Mouse (Mus musculus): Measurements from ENCODE around the gene Krtcap2. TPM values are rescaled to one million over a fixed set of nuclear protein-coding genes. Genes with fewer than 3 reads are reported as not detected.
A peak's percentile ranks its signal among the peaks of the same experiment; 100 is the strongest.

The Krtcap2 gene
- total and polyA plus RNA-seq, 3 experiments, result 143 to 230 (median 180) TPM

GRCm38 (mm10) chr3:89262417-89262816 lies 16.7 kb downstream of the Krtcap2 start:
- in situ Hi-C loops (cut with MboI; ENCODE audit: low pct_ligation_motif_present, low pct_unique_long_range_greater_than_20kb, low sequenced_read_pairs), result no loop called here
- dilution Hi-C loops (cut with MboI; ENCODE audit: extremely low pct_ligation_motif_present, extremely low pct_unique_long_range_greater_than_20kb, low sequenced_read_pairs), result no loop called here
- Histone ChIP-seq H3K79me2 (replicated peaks; ENCODE audit: control insufficient read depth, extremely low read depth, insufficient read depth, poor library complexity, severe bottlenecking) (peaks cover 2% of the 10 kb centered on the region; the same call in 1 of the 2 replicates), H3K4me2 (ENCODE audit: insufficient read depth, low read depth, poor library complexity, severe bottlenecking) (no peak overlapping the region), H3K27me3 (replicated peaks) (peaks cover 5% of the 10 kb centered on the region), H3K4me3 (replicated peaks in 1 of 3; ENCODE audit: low read depth in 2 of 3, low read length in 2 of 3, poor library complexity in 1 of 3) (no peak overlapping the region), H3K4me1 (ENCODE audit: control insufficient read depth in 1 of 2, insufficient read depth in 2 of 2) (peaks cover 6 to 28% of the 10 kb centered on the region in 2 experiments), H3K27ac (ENCODE audit: insufficient read depth, low read depth) (no peak overlapping the region), H3K9ac (ENCODE audit: insufficient read depth, low read depth) (no peak overlapping the region), H3K9me3 (replicated peaks; ENCODE audit: low read length) (no peaks in the 10 kb centered on the region), H3K36me3 (replicated peaks in 1 of 2; ENCODE audit: control insufficient read depth in 1 of 2, insufficient read depth in 1 of 2, low read length in 1 of 2) (peaks cover 0 to 1% of the 10 kb centered on the region in 2 experiments)
- no peak for TF ChIP-seq HCFC1 (IDR thresholded peaks at IDR 0.05; ENCODE audit: low read depth, low read length)
- TF ChIP-seq USF2 (conservative IDR thresholded peaks at IDR 0.05; ENCODE audit: low read depth, low read length), result no peak
- TF ChIP-seq ZKSCAN1 (IDR thresholded peaks at IDR 0.05; ENCODE audit: borderline replicate concordance, low read depth, low read length), result no peak
- TF ChIP-seq POLR2AphosphoS2 (IDR thresholded peaks at IDR 0.05; ENCODE audit: low read depth, low read length), result no peak
- no peak for TF ChIP-seq BHLHE40 (IDR thresholded peaks at IDR 0.05; ENCODE audit: low read depth, low read length)
- TF ChIP-seq RAD21 (IDR thresholded peaks at IDR 0.05; ENCODE audit: low read depth, low read length), result no peak
- no peak for TF ChIP-seq UBTF (IDR thresholded peaks at IDR 0.05; ENCODE audit: low read depth, low read length)
- TF ChIP-seq MEF2A (IDR thresholded peaks at IDR 0.05; ENCODE audit: borderline replicate concordance, low read depth, low read length), result no peak
- TF ChIP-seq E2F4 (IDR thresholded peaks at IDR 0.05; ENCODE audit: insufficient replicate concordance, low read depth, low read length), result no peak
- no peak for TF ChIP-seq CHD2 (IDR thresholded peaks at IDR 0.05; ENCODE audit: low read length)
- TF ChIP-seq MXI1 (IDR thresholded peaks at IDR 0.05; ENCODE audit: low read depth, low read length), result no peak
- TF ChIP-seq MAX (IDR thresholded peaks at IDR 0.05; ENCODE audit: low read length), result no peak
- no peak for TF ChIP-seq MAFK (IDR thresholded peaks at IDR 0.05; ENCODE audit: insufficient replicate concordance, low read length)
- TF ChIP-seq ZC3H11A (IDR thresholded peaks at IDR 0.05; ENCODE audit: low read depth, low read length), result no peak
- no peak for DNase-seq (ENCODE audit: extremely low read depth)

GRCm38 (mm10) chr3:89266439-89266893 lies 20.7 kb downstream of the Krtcap2 start:
- peak overlapping the region; percentile 44; the same call in 1 of the 2 replicates for H3K27ac ChIP-seq (ENCODE audit: insufficient read depth, low read depth)
- in situ Hi-C loops (cut with MboI; ENCODE audit: low pct_ligation_motif_present, low pct_unique_long_range_greater_than_20kb, low sequenced_read_pairs) (no loop called here), dilution Hi-C loops (cut with MboI; ENCODE audit: extremely low pct_ligation_motif_present, extremely low pct_unique_long_range_greater_than_20kb, low sequenced_read_pairs) (no loop called here)
- TF ChIP-seq KAT2A (IDR thresholded peaks at IDR 0.05; ENCODE audit: insufficient replicate concordance, low read length) (peak; percentile 98), MAX (IDR thresholded peaks at IDR 0.05; ENCODE audit: low read length) (peak; percentile 77), ZC3H11A (IDR thresholded peaks at IDR 0.05; ENCODE audit: low read depth, low read length) (no peak), JUND (conservative IDR thresholded peaks at IDR 0.05; ENCODE audit: low read depth, low read length) (no peak; the same call in 1 of the 2 replicates), USF1 (IDR thresholded peaks at IDR 0.05; ENCODE audit: low read depth, low read length) (no peak), TCF12 (IDR thresholded peaks at IDR 0.05; ENCODE audit: low read depth, low read length) (peak; percentile 91), SIN3A (IDR thresholded peaks at IDR 0.05; ENCODE audit: low read length) (peak; percentile 94), POLR2AphosphoS2 (IDR thresholded peaks at IDR 0.05; ENCODE audit: low read depth, low read length) (peak; percentile 89), BHLHE40 (IDR thresholded peaks at IDR 0.05; ENCODE audit: low read depth, low read length) (no peak), PAX5 (IDR thresholded peaks at IDR 0.05; ENCODE audit: low read length) (no peak), ELF1 (IDR thresholded peaks at IDR 0.05; ENCODE audit: low read depth, low read length) (peak; percentile 96), EP300 (IDR thresholded peaks at IDR 0.05; ENCODE audit: low read length) (no peak), MAFK (IDR thresholded peaks at IDR 0.05; ENCODE audit: insufficient replicate concordance, low read length) (peak; percentile 39; the same call in 1 of the 2 replicates), IRF4 (IDR thresholded peaks at IDR 0.05; ENCODE audit: low read depth, low read length) (peak; percentile 60), MXI1 (IDR thresholded peaks at IDR 0.05; ENCODE audit: low read depth, low read length) (peak; percentile 81), ZMIZ1 (IDR thresholded peaks at IDR 0.05; ENCODE audit: low read depth, low read length) (peak; percentile 83), MAZ (IDR thresholded peaks at IDR 0.05; ENCODE audit: low read depth, low read length) (0 out of 2 replicates have a peak, but pooled peaks have one; percentile 42), HCFC1 (IDR thresholded peaks at IDR 0.05; ENCODE audit: low read depth, low read length) (peak; percentile 100), CHD2 (IDR thresholded peaks at IDR 0.05; ENCODE audit: low read length) (peak; percentile 52; the same call in 1 of the 2 replicates), TBP (conservative IDR thresholded peaks at IDR 0.05; ENCODE audit: low read depth, low read length) (peak; percentile 85; the same call in 1 of the 2 replicates), USF2 (conservative IDR thresholded peaks at IDR 0.05; ENCODE audit: low read depth, low read length) (no peak), GABPA (IDR thresholded peaks at IDR 0.05; ENCODE audit: insufficient replicate concordance, low read depth, low read length) (peak; percentile 73; the same call in 1 of the 2 replicates), E2F4 (IDR thresholded peaks at IDR 0.05; ENCODE audit: insufficient replicate concordance, low read depth, low read length) (peak; percentile 86; the same call in 1 of the 2 replicates), ETS1 (conservative IDR thresholded peaks at IDR 0.05; ENCODE audit: low read depth, low read length) (no peak), RAD21 (IDR thresholded peaks at IDR 0.05; ENCODE audit: low read depth, low read length) (no peak), SMC3 (IDR thresholded peaks at IDR 0.05; ENCODE audit: low read depth, low read length) (no peak)

More at GRCm38 (mm10) chr3:89266439-89266893, 20.7 kb downstream of the Krtcap2 start:
- H3K27me3 ChIP-seq (replicated peaks), result peaks cover 3% of the 10 kb centered on the region
- H3K4me3 ChIP-seq (replicated peaks in 1 of 3; ENCODE audit: low read depth in 2 of 3, low read length in 2 of 3, poor library complexity in 1 of 3), result peak overlapping the region; percentile 70 to 95 (median 86)
- DNase-seq (ENCODE audit: extremely low read depth), result peak; percentile 89
- H3K36me3 ChIP-seq (replicated peaks in 1 of 2; ENCODE audit: control insufficient read depth in 1 of 2, insufficient read depth in 1 of 2, low read length in 1 of 2), result peaks cover 0 to 13% of the 10 kb centered on the region in 2 experiments
- H3K9me3 ChIP-seq (replicated peaks; ENCODE audit: low read length), result no peaks in the 10 kb centered on the region
- peak overlapping the region; percentile 79 for H3K9ac ChIP-seq (ENCODE audit: insufficient read depth, low read depth)
- peaks cover 12 to 36% of the 10 kb centered on the region in 2 experiments for H3K4me1 ChIP-seq (ENCODE audit: control insufficient read depth in 1 of 2, insufficient read depth in 2 of 2)
- H3K4me2 ChIP-seq (ENCODE audit: insufficient read depth, low read depth, poor library complexity, severe bottlenecking), result peak overlapping the region; percentile 79
- peaks cover 12% of the 10 kb centered on the region; the same call in 1 of the 2 replicates for H3K79me2 ChIP-seq (replicated peaks; ENCODE audit: control insufficient read depth, extremely low read depth, insufficient read depth, poor library complexity, severe bottlenecking)

All from CH12.LX (cell line).